Mouse (Mus musculus) lung, postnatal 0 days (tissue): Measurements from ENCODE around the gene Axl.
"Not testable (repeated sequence)": the region's sequence is repeated elsewhere in the genome, so short reads cannot be mapped to it uniquely, and the experiment has no call there.

ENCODE experiments used
- CTCF ChIP-seq: IDR thresholded peaks from 2 replicates; pipeline ENCODE4 v1.5.1; 2016; ENCODE audit warnings: antibody characterized with exemption, mild to moderate bottlenecking
- EP300 ChIP-seq: IDR thresholded peaks from 2 replicates; pipeline ENCODE4 v1.6.1; 2016; ENCODE audit warnings: antibody characterized with exemption, mild to moderate bottlenecking, control low read depth

GRCm38 (mm10) chr7:25721776-25722175 is 66.7 kb downstream of the Axl start:
- not testable (repeated sequence) for TF ChIP-seq CTCF, EP300
